Mouse (Mus musculus) E14TG2a.4 (cell line): ENCODE data around the gene Dip2c.

Experiments used
- H3K27me3 ChIP-seq: 2 replicates; pipeline ENCODE4 v1.6.1; 2014; ENCODE audit warnings: low read length, control low read depth; ENCODE audit not compliant: insufficient read depth
- H3K36me3 ChIP-seq: 2 replicates; pipeline ENCODE4 v1.6.1; 2014; ENCODE audit warnings: low read length, control low read depth; ENCODE audit not compliant: insufficient read depth
- H3K4me1 ChIP-seq: replicated peaks from 2 replicates; pipeline ENCODE4 v1.6.1; 2014; ENCODE audit warnings: low read depth, low read length, control low read depth
- H3K4me3 ChIP-seq: replicated peaks from 2 replicates; pipeline ENCODE4 v1.5.1; 2014; ENCODE audit warnings: mild to moderate bottlenecking, low read length
- H3K9me3 ChIP-seq: 2 replicates; pipeline ENCODE4 v1.6.1; 2014; ENCODE audit warnings: low read length, control low read depth
- CTCF ChIP-seq: conservative IDR thresholded peaks from 2 replicates; pipeline ENCODE4 v1.5.1; 2014; ENCODE audit warnings: low read length
- NANOG ChIP-seq: IDR thresholded peaks from 2 replicates; pipeline ENCODE4 v1.6.1; 2014; ENCODE audit warnings: borderline replicate concordance, low read length, mixed read lengths
- POU5F1 ChIP-seq: IDR thresholded peaks from 2 replicates; pipeline ENCODE4 v1.6.1; 2014; ENCODE audit warnings: low read length, borderline replicate concordance

Dip2c gene

GRCm38 (mm10) chr13:9445533-9446294, 169.4 kb downstream of the Dip2c start:
- H3K36me3 ChIP-seq: no peaks in the 10 kb centered on the region
- no peaks in the 10 kb centered on the region for H3K9me3 ChIP-seq
- TF ChIP-seq POU5F1 (no peak), CTCF (no peak), NANOG (no peak)
- no peak overlapping the region for H3K4me3 ChIP-seq
- H3K4me1 ChIP-seq: peaks cover 8% of the 10 kb centered on the region
- H3K27me3 ChIP-seq: no peaks in the 10 kb centered on the region

- Histone ChIP-seq H3K4me1 (peaks cover 8% of the 10 kb centered on the region), H3K27me3 (no peaks in the 10 kb centered on the region)
- TF ChIP-seq CTCF (no peak), NANOG (no peak), POU5F1 (no peak)
Observed at GRCm38 (mm10) chr13:9446448-9447115, 170.3 kb downstream of the Dip2c start.

GRCm38 (mm10) chr13:9450276-9450675, 173.9 kb downstream of the Dip2c start:
- Histone ChIP-seq H3K4me3 (no peak overlapping the region), H3K9me3 (no peaks in the 10 kb centered on the region), H3K27me3 (no peaks in the 10 kb centered on the region), H3K36me3 (no peaks in the 10 kb centered on the region), H3K4me1 (peaks cover 5% of the 10 kb centered on the region; the same call in 1 of the 2 replicates)
- TF ChIP-seq CTCF: no peak
- TF ChIP-seq POU5F1: no peak
- no peak for TF ChIP-seq NANOG

More at GRCm38 (mm10) chr13:9446448-9447115, 170.3 kb downstream of the Dip2c start:
- Histone ChIP-seq H3K36me3 (no peaks in the 10 kb centered on the region), H3K4me3 (no peak overlapping the region), H3K9me3 (no peaks in the 10 kb centered on the region)

GRCm38 (mm10) chr13:9451952-9452351, 175.6 kb downstream of the Dip2c start:
- Histone ChIP-seq H3K27me3 (no peaks in the 10 kb centered on the region), H3K4me1 (peaks cover 5% of the 10 kb centered on the region; the same call in 1 of the 2 replicates), H3K9me3 (no peaks in the 10 kb centered on the region), H3K4me3 (no peak overlapping the region), H3K36me3 (no peaks in the 10 kb centered on the region)
- TF ChIP-seq CTCF (no peak), POU5F1 (no peak), NANOG (no peak)

GRCm38 (mm10) chr13:9454426-9455177, 178.3 kb downstream of the Dip2c start:
- Histone ChIP-seq H3K27me3 (no peaks in the 10 kb centered on the region), H3K9me3 (no peaks in the 10 kb centered on the region), H3K4me1 (peaks cover 5% of the 10 kb centered on the region; the same call in 1 of the 2 replicates), H3K36me3 (no peaks in the 10 kb centered on the region), H3K4me3 (no peak overlapping the region)
- TF ChIP-seq POU5F1 (no peak), CTCF (no peak), NANOG (no peak)

GRCm38 (mm10) chr13:9455979-9456378, 179.7 kb downstream of the Dip2c start:
- TF ChIP-seq NANOG (no peak), CTCF (no peak), POU5F1 (no peak)
- Histone ChIP-seq H3K4me3 (no peak overlapping the region), H3K27me3 (no peaks in the 10 kb centered on the region), H3K4me1 (peaks cover 5% of the 10 kb centered on the region; the same call in 1 of the 2 replicates), H3K9me3 (no peaks in the 10 kb centered on the region), H3K36me3 (no peaks in the 10 kb centered on the region)

- peaks cover 5% of the 10 kb centered on the region; the same call in 1 of the 2 replicates for H3K4me1 ChIP-seq
- H3K9me3 ChIP-seq: no peaks in the 10 kb centered on the region
- TF ChIP-seq CTCF (no peak), POU5F1 (no peak), NANOG (no peak)
- no peaks in the 10 kb centered on the region for H3K27me3 ChIP-seq
- H3K4me3 ChIP-seq: no peak overlapping the region
- no peaks in the 10 kb centered on the region for H3K36me3 ChIP-seq
Observed at GRCm38 (mm10) chr13:9457420-9458308, 181.3 kb downstream of the Dip2c start.
